8 mouse cellular contexts compared by ENCODE assay signal in genomic region chr3:127632531-127632930, GRCm38 (mm10). TPM values are rescaled to one million over a fixed set of nuclear protein-coding genes. Genes with fewer than 3 reads are reported as not detected.
DNase-seq lines count a peak whose midpoint lies in the region; ATAC-seq and TF ChIP-seq lines count a peak whose summit lies in the region.

No protein-coding gene starts in this region.

- peaks cover 25% of the 10 kb centered on the region for H3K4me1 ChIP-seq in spleen, adult 2 months (ENCODE audit: control insufficient read depth, insufficient read depth, insufficient read length)
- H3K4me1 ChIP-seq in embryonic facial prominence, embryonic 14.5 days (ENCODE audit: control insufficient read depth, insufficient read depth, low read length): peaks cover 20% of the 10 kb centered on the region
- peaks cover 23% of the 10 kb centered on the region for H3K4me1 ChIP-seq in hindbrain, embryonic 16.5 days (ENCODE audit: control insufficient read depth, insufficient read depth, low read depth, low read length)
- H3K4me1 ChIP-seq in liver, embryonic 14.5 days (replicated peaks; ENCODE audit: control insufficient read depth in 2 of 2, insufficient read depth in 2 of 2, low read length in 1 of 2): no peaks in the 10 kb centered on the region

- H3K36me3 ChIP-seq in spleen, adult 2 months (ENCODE audit: control insufficient read depth, insufficient read depth, low read length): no peaks in the 10 kb centered on the region
- no peaks in the 10 kb centered on the region for H3K36me3 ChIP-seq in embryonic facial prominence, embryonic 14.5 days (ENCODE audit: control insufficient read depth, insufficient read depth, low read length)
- no peaks in the 10 kb centered on the region for H3K36me3 ChIP-seq in hindbrain, embryonic 16.5 days (ENCODE audit: control insufficient read depth, insufficient read depth, low read length)
- H3K36me3 ChIP-seq in liver, embryonic 14.5 days (replicated peaks; ENCODE audit: control insufficient read depth, insufficient read depth, low read depth): no peaks in the 10 kb centered on the region

- no peak for TF ChIP-seq EP300 in liver, embryonic 14.5 days (IDR thresholded peaks at IDR 0.05; ENCODE audit: low read depth)

- H3K27ac ChIP-seq in spleen, adult 2 months (ENCODE audit: insufficient read depth, low read length): no peak overlapping the region
- H3K27ac ChIP-seq in embryonic facial prominence, embryonic 14.5 days (replicated peaks; ENCODE audit: low read depth, low read length): no peak overlapping the region
- no peak overlapping the region for H3K27ac ChIP-seq in hindbrain, embryonic 16.5 days (ENCODE audit: low read depth, low read length)
- no peak overlapping the region for H3K27ac ChIP-seq in liver, embryonic 14.5 days

- no peak for TF ChIP-seq POLR2A in spleen, adult 2 months (IDR thresholded peaks at IDR 0.05; ENCODE audit: low read depth, low read length)

- no peaks in the 10 kb centered on the region for H3K9me3 ChIP-seq in embryonic facial prominence, embryonic 14.5 days (ENCODE audit: control insufficient read depth, low read length)
- no peaks in the 10 kb centered on the region for H3K9me3 ChIP-seq in hindbrain, embryonic 16.5 days (ENCODE audit: control insufficient read depth, low read length)
- H3K9me3 ChIP-seq in liver, embryonic 14.5 days (ENCODE audit: control insufficient read depth, low read length): no peaks in the 10 kb centered on the region

- peak overlapping the region; percentile 79 for H3K4me2 ChIP-seq in embryonic facial prominence, embryonic 14.5 days (ENCODE audit: low read depth, low read length)
- peak overlapping the region; percentile 93 for H3K4me2 ChIP-seq in hindbrain, embryonic 16.5 days (ENCODE audit: low read length)
- peak overlapping the region; percentile 5 for H3K4me2 ChIP-seq in liver, embryonic 14.5 days (ENCODE audit: low read depth)

- no peak for TF ChIP-seq CTCF in spleen, adult 2 months (IDR thresholded peaks at IDR 0.05; ENCODE audit: extremely low read depth, insufficient read depth, insufficient read length, insufficient replicate concordance)
- no peak for TF ChIP-seq CTCF in liver, embryonic 14.5 days (IDR thresholded peaks at IDR 0.05; ENCODE audit: low read depth)

- peak overlapping the region; percentile 44 for H3K4me3 ChIP-seq in spleen, adult 2 months (ENCODE audit: extremely low read depth, insufficient read depth, insufficient read length)
- peak overlapping the region; percentile 44 for H3K4me3 ChIP-seq in embryonic facial prominence, embryonic 14.5 days (ENCODE audit: low read depth, low read length)
- peak overlapping the region; percentile 51 for H3K4me3 ChIP-seq in hindbrain, embryonic 16.5 days (ENCODE audit: low read length)
- H3K4me3 ChIP-seq in liver, embryonic 14.5 days (ENCODE audit: insufficient read depth in 1 of 2, low read depth in 2 of 2, low read length in 2 of 2): peak overlapping the region in 1 of 2 experiments; percentile 23; a peak in 1 of 4 replicates

- WGBS in spleen, adult 2 months: 2% methylated on average over 31 of the region's 32 CpGs
- WGBS in embryonic facial prominence, embryonic 14.5 days: under 1% methylated on average over 21 of the region's 32 CpGs
- WGBS in hindbrain, embryonic 16.5 days: under 1% methylated on average over 28 of the region's 32 CpGs
- 1% methylated on average over 29 of the region's 32 CpGs for WGBS in liver, embryonic 14.5 days (ENCODE audit: insufficient replicate concordance)

- peaks cover 47% of the 10 kb centered on the region for H3K27me3 ChIP-seq in spleen, adult 2 months (ENCODE audit: control insufficient read depth, insufficient read depth, low read length)
- peaks cover 95% of the 10 kb centered on the region for H3K27me3 ChIP-seq in embryonic facial prominence, embryonic 14.5 days (replicated peaks; ENCODE audit: control insufficient read depth, insufficient read depth, low read length)
- H3K27me3 ChIP-seq in hindbrain, embryonic 16.5 days (replicated peaks; ENCODE audit: control insufficient read depth, insufficient read depth, low read length): peaks cover 28% of the 10 kb centered on the region
- H3K27me3 ChIP-seq in liver, embryonic 14.5 days (ENCODE audit: control insufficient read depth, insufficient read depth, low read length): peaks cover 91% of the 10 kb centered on the region

- ATAC-seq in embryonic facial prominence, embryonic 14.5 days (ENCODE audit: low read depth): peak; percentile 78; the same call in 1 of the 2 replicates
- ATAC-seq in hindbrain, embryonic 16.5 days: peak; percentile 73
- no peak for ATAC-seq in liver, embryonic 14.5 days (ENCODE audit: insufficient read depth)

- DNase-seq in spleen, adult 2 months (ENCODE audit: low read depth in 1 of 2, low spot score in 2 of 2): peak in 1 of 2 experiments; percentile 17
- no peak for DNase-seq in spleen, postnatal 10 days (ENCODE audit: low spot score in 2 of 2)
- DNase-seq in embryonic facial prominence, embryonic 14.5 days (ENCODE audit: low spot score): peak; percentile 76
- DNase-seq in liver, embryonic 14.5 days (ENCODE audit: low read depth in 3 of 3, low spot score in 3 of 3): no peak
- DNase-seq in right cerebral cortex, postnatal 4 days: peak; percentile 33
- no peak for DNase-seq in left cerebral cortex, adult 11 months (ENCODE audit: low spot score)
- DNase-seq in yolk sac, embryonic 10.5 days (ENCODE audit: low spot score): no peak

- H3K9ac ChIP-seq in embryonic facial prominence, embryonic 14.5 days (ENCODE audit: low read depth, low read length): no peak overlapping the region
- peak overlapping the region; percentile 60 for H3K9ac ChIP-seq in hindbrain, embryonic 16.5 days (ENCODE audit: low read depth, low read length)
- H3K9ac ChIP-seq in liver, embryonic 14.5 days (replicated peaks): no peak overlapping the region

RNA-seq across cellular contexts. Expression of gene Neurog2, which starts 0.4 kb away (rescaled TPM):
- not detected in 2 replicates for polyA plus RNA-seq in spleen, adult 2 months (2012; rRNA removed)
- 0.21 TPM in 1 of 2 replicates, not detected in the other for polyA plus RNA-seq in embryonic facial prominence, embryonic 14.5 days (2014; fragmentation: Nextera tagmentation; extraction: Ambion mirVana)
- 2.4 and 3.4 TPM in 2 replicates for polyA plus RNA-seq in hindbrain, embryonic 16.5 days (2015; fragmentation: Nextera tagmentation; extraction: Ambion mirVana)
- 0.01 and 0.21 TPM in 2 replicates for polyA plus RNA-seq in liver, embryonic 14.5 days (2012; rRNA removed)
- polyA plus RNA-seq in liver, embryonic 14.5 days (2014; fragmentation: Nextera tagmentation; extraction: Ambion mirVana): not detected in 2 replicates

Comparison
In these comparisons a context has a peak if more than half of its experiments do, and no peak if none do; other contexts are left out.
1. DNase-seq: peak in embryonic facial prominence, embryonic 14.5 days (single experiment) and right cerebral cortex, postnatal 4 days (single experiment); none in spleen, postnatal 10 days (0 of 2), liver, embryonic 14.5 days (0 of 3), left cerebral cortex, adult 11 months (single experiment) and yolk sac, embryonic 10.5 days (single experiment).
2. H3K4me2 ChIP-seq: peak in every context shown above with its lines; median percentile 93 in hindbrain, embryonic 16.5 days; 79 in embryonic facial prominence, embryonic 14.5 days; 5 in liver, embryonic 14.5 days.